Mouse (Mus musculus) kidney, adult 18-20 months (tissue): ENCODE results near the gene Upk3a.
"Not testable (repeated sequence)": the region's sequence is repeated elsewhere in the genome, so short reads cannot be mapped to it uniquely, and the experiment has no call there.

ENCODE experiments used
- DNase-seq: peaks from one replicate; pipeline ENCODE4 v3.0.0; 2021

The Upk3a gene

GRCm38 (mm10) chr15:85000984-85001982 lies 15.7 kb upstream of the Upk3a start:
- DNase-seq: peak; percentile 89

- DNase-seq: no peak
Observed at GRCm38 (mm10) chr15:85009666-85010065, 7.3 kb upstream of the Upk3a start.

- no peak for DNase-seq
Observed at GRCm38 (mm10) chr15:85011895-85012661, 4.9 kb upstream of the Upk3a start.

GRCm38 (mm10) chr15:85012662-85013054 lies 4.3 kb upstream of the Upk3a start:
- DNase-seq: no peak

- no peak for DNase-seq
Observed at GRCm38 (mm10) chr15:85015771-85016170, 1.2 kb upstream of the Upk3a start.

GRCm38 (mm10) chr15:85022211-85022610 lies 5.3 kb downstream of the Upk3a start:
- DNase-seq: no peak

- no peak for DNase-seq
Observed at GRCm38 (mm10) chr15:85026197-85026596, 9.3 kb downstream of the Upk3a start.

GRCm38 (mm10) chr15:85027740-85028139 lies 10.8 kb downstream of the Upk3a start:
- DNase-seq: no peak

- not testable (repeated sequence) for DNase-seq
Observed at GRCm38 (mm10) chr15:85028648-85029047, 11.7 kb downstream of the Upk3a start, which contains the start of gene Fam118a. Gene Fam118a (plus strand): TSS chr15:85028948.

GRCm38 (mm10) chr15:85030643-85031042 lies 13.7 kb downstream of the Upk3a start:
- DNase-seq: not testable (repeated sequence)

GRCm38 (mm10) chr15:85031866-85032265 lies 14.9 kb downstream of the Upk3a start:
- peak; percentile 56 for DNase-seq

GRCm38 (mm10) chr15:85033916-85034315 lies 17.0 kb downstream of the Upk3a start:
- peak; percentile 21 for DNase-seq

GRCm38 (mm10) chr15:85036566-85037342 lies 19.8 kb downstream of the Upk3a start:
- DNase-seq: peak; percentile 99

- no peak for DNase-seq
Observed at GRCm38 (mm10) chr15:85037343-85037690, 20.4 kb downstream of the Upk3a start.

- DNase-seq: no peak
Observed at GRCm38 (mm10) chr15:85041546-85042225, 24.7 kb downstream of the Upk3a start.

- DNase-seq: peak; percentile 35
Observed at GRCm38 (mm10) chr15:85042361-85042954, 25.5 kb downstream of the Upk3a start.

GRCm38 (mm10) chr15:85043116-85043515 lies 26.2 kb downstream of the Upk3a start:
- DNase-seq: no peak

GRCm38 (mm10) chr15:85043761-85044160 lies 26.8 kb downstream of the Upk3a start:
- DNase-seq: no peak

GRCm38 (mm10) chr15:85046230-85046950 lies 29.4 kb downstream of the Upk3a start:
- DNase-seq: no peak

- no peak for DNase-seq
Observed at GRCm38 (mm10) chr15:85047865-85048264, 30.9 kb downstream of the Upk3a start.

- no peak for DNase-seq
Observed at GRCm38 (mm10) chr15:85049758-85050157, 32.8 kb downstream of the Upk3a start.
